Mouse (Mus musculus) limb, embryonic 15.5 days (tissue): ENCODE measurements around the gene Nipsnap3a. TPM values are rescaled to one million over a fixed set of nuclear protein-coding genes. Genes with fewer than 3 reads are reported as not detected.

Experiments used
- ATAC-seq: fragments of 200-750 bp; cut with Nextera tagmentation; 2 replicates; pipeline ENCODE4 v1.8.0; 2017; ENCODE audit warnings: low read depth, moderate TSS enrichment; ENCODE audit not compliant: insufficient number of reproducible peaks, low FRiP score, low TSS enrichment
- H3K27ac ChIP-seq: fragments of 300-500 bp; sonication (generic); 2 replicates; pipeline ENCODE4 v1.5.1; 2015; ENCODE audit warnings: moderate library complexity, mild to moderate bottlenecking, inconsistent platforms
- H3K27me3 ChIP-seq: fragments of 300-500 bp; sonication (generic); 2 replicates; pipeline ENCODE4 v1.6.1; 2015; ENCODE audit warnings: inconsistent platforms
- H3K36me3 ChIP-seq: fragments of 300-500 bp; sonication (generic); 2 replicates; pipeline ENCODE4 v1.6.1; 2015; ENCODE audit warnings: inconsistent platforms
- H3K4me1 ChIP-seq: fragments of 300-500 bp; sonication (generic); 2 replicates; pipeline ENCODE4 v1.6.1; 2015; ENCODE audit warnings: inconsistent platforms
- H3K4me2 ChIP-seq: fragments of 300-500 bp; sonication (generic); 2 replicates; pipeline ENCODE4 v1.6.1; 2015; ENCODE audit warnings: mild to moderate bottlenecking, inconsistent platforms
- H3K4me3 ChIP-seq: fragments of 300-500 bp; sonication (generic); 2 replicates; pipeline ENCODE4 v1.5.1; 2015; ENCODE audit warnings: mild to moderate bottlenecking, inconsistent platforms
- H3K9ac ChIP-seq: fragments of 300-500 bp; sonication (generic); 2 replicates; pipeline ENCODE4 v1.6.1; 2015; ENCODE audit warnings: inconsistent platforms
- H3K9me3 ChIP-seq: fragments of 300-500 bp; sonication (generic); 2 replicates; pipeline ENCODE4 v1.6.1; 2016; ENCODE audit warnings: inconsistent platforms
- WGBS: fragments of 180-500 bp; shearing (Covaris S2); methylation state at CpG from one replicate; pipeline ENCODE4 v1.1.7; 2015; 5-methylcytosine and 5-hydroxymethylcytosine counted together
- polyA plus RNA-seq: library from polyadenylated mRNA; unstranded; fragments of >200 nt; fragmentation: Nextera tagmentation; extraction: Ambion mirVana; gene quantifications from 2 replicates; pipeline ENCODE4 v1.2.1, GENCODE M21; 2015

Gene Nipsnap3a
- not detected in 2 replicates for polyA plus RNA-seq

DNA sequence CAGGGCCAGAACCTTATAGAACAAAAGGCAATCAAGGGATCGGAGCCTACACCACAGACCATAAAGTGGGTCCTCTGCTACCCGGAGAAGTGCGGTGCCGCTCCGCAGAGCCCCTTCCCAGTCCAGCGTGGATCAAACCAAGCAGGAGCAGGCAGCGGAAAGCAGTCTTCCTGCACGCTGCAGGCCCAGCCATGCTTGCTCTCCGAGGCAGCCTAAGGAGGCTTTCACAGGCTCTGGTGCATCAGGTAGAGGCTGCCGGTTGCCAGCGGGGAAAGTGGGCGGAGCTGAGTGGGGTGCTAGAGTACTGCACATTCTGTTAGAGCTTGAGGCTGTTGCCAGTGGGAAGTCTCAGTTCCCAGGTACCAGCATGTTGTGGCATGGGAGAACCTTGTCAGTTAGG is at the start of gene Nipsnap3a:
Nipsnap3a (plus strand) TSS at position 25 of the 400 bp plus-strand sequence.
- Histone ChIP-seq H3K9me3 (no peaks in the 10 kb centered on the region), H3K36me3 (no peaks in the 10 kb centered on the region), H3K4me3 (peak within 1 kb of the TSS; percentile 10), H3K4me2 (peak within 1 kb of the TSS; percentile 42), H3K9ac (no peak within 1 kb of the TSS), H3K4me1 (peaks cover 5% of the 10 kb centered on the region; the same call in 1 of the 2 replicates), H3K27ac (no peak within 1 kb of the TSS), H3K27me3 (peaks cover 3% of the 10 kb centered on the region; the same call in 1 of the 2 replicates)
- 0 out of 2 replicates have a peak, but pooled peaks have one; percentile 48 for ATAC-seq
- WGBS, result 21% methylated on average over 12 of the region's 12 CpGs

DNA sequence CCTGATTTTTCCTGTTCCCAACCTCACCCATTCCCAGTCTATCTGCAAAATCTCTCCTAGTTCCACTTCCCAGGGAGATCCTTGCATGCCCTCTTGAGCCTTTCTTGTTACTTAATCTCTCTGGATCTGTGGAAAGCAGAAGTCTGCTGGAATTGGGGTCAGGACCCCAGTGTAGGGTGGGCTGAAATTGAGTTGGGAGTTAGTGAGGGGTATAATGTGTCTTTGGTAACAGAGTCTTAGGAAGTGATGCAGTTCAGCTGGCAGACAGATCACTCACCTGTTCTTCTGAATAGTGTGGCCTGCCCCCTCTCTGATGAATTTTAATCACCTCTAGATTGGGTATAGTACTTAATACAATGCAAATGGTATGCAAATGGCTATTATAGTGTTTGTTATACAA is 42.4 kb upstream of the Nipsnap3a start:
- no peak overlapping the region for H3K4me2 ChIP-seq

DNA sequence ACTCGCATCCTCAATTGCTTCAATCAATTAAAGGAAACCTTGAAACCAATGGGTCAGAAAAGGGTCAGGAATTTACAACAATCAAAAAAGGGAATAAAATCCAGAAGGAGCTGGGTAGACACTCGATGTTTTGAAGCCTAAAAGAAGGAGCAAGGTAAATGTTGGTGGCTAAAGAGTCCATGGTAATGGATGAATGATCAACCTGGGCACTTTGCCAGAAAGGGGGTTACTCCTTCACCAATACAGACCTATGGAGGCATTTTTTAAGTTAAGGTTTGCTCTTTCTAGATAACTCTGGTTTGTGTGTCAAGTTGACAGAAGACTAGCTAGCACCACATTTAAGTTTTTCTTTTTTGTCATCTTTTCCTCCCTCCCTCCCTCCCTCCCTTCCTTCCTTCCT is 40.1 kb upstream of the Nipsnap3a start:
- H3K4me2 ChIP-seq, result no peak overlapping the region
- H3K36me3 ChIP-seq, result no peaks in the 10 kb centered on the region
- 68% methylated on average over 2 of the region's 2 CpGs for WGBS
- no peak overlapping the region for H3K27ac ChIP-seq
- no peaks in the 10 kb centered on the region for H3K27me3 ChIP-seq
- H3K4me1 ChIP-seq, result no peaks in the 10 kb centered on the region
- H3K4me3 ChIP-seq, result no peak overlapping the region
- H3K9ac ChIP-seq, result no peak overlapping the region
- no peak for ATAC-seq
- no peaks in the 10 kb centered on the region for H3K9me3 ChIP-seq

More for the DNA sequence above, 42.4 kb upstream of the Nipsnap3a start:
- no peak overlapping the region for H3K4me3 ChIP-seq
- H3K27me3 ChIP-seq, result no peaks in the 10 kb centered on the region
- no peak overlapping the region for H3K27ac ChIP-seq
- H3K4me1 ChIP-seq, result no peaks in the 10 kb centered on the region
- ATAC-seq, result no peak
- H3K9me3 ChIP-seq, result no peaks in the 10 kb centered on the region
- H3K9ac ChIP-seq, result no peak overlapping the region
- H3K36me3 ChIP-seq, result no peaks in the 10 kb centered on the region

DNA sequence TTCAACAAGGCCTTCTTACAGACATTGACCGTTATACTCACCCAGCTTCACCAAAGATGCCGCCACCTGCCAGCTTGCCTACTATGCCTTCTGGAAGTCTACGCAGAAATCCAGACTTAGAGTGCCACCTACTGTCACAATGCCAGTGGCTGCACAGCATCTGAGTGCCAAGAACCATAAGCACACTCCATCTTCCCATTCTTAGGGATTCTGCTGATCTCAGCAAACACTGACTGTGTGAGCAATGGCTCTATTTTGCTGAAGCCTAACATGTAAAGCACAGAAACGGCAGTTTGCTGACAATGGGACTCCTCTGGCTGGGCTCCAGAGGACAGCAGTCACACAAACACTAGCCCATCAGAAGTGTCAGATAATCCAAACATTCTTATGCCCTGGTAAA is 30.4 kb upstream of the Nipsnap3a start:
- H3K4me2 ChIP-seq, result no peak overlapping the region
- H3K4me1 ChIP-seq, result no peaks in the 10 kb centered on the region
- 50% methylated on average over 4 of the region's 4 CpGs for WGBS
- no peak overlapping the region for H3K9ac ChIP-seq
- no peaks in the 10 kb centered on the region for H3K36me3 ChIP-seq
- H3K9me3 ChIP-seq, result no peaks in the 10 kb centered on the region
- no peak for ATAC-seq
- no peak overlapping the region for H3K4me3 ChIP-seq
- H3K27ac ChIP-seq, result no peak overlapping the region
- H3K27me3 ChIP-seq, result no peaks in the 10 kb centered on the region

DNA sequence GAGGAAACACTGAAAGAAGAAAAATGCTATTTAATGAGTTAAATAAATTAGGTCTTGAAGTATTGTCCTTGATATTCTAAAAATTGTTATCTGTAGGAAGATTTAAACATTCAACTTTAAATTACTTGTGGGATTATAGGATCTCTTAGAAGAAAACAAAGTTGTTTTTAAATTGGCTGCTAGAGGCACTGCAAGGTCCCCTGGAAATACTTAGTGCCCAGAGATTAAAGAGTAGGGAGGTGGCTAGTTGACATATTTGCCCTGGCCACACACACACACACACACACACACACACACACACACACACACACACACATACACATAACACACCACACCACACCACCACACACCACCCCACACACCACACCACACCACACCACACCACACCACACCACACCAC is 24.8 kb upstream of the Nipsnap3a start, which contains the start of gene Olfr270:
Olfr270 (plus strand) TSS at position 301 of the 400 bp plus-strand sequence.
- no peaks in the 10 kb centered on the region for H3K4me1 ChIP-seq
- no peak within 1 kb of the TSS for H3K9ac ChIP-seq
- no peak for ATAC-seq
- H3K9me3 ChIP-seq, result no peaks in the 10 kb centered on the region
- H3K4me2 ChIP-seq, result no peak within 1 kb of the TSS
- H3K27ac ChIP-seq, result no peak within 1 kb of the TSS
- H3K27me3 ChIP-seq, result no peaks in the 10 kb centered on the region
- no peaks in the 10 kb centered on the region for H3K36me3 ChIP-seq
- H3K4me3 ChIP-seq, result no peak within 1 kb of the TSS

DNA sequence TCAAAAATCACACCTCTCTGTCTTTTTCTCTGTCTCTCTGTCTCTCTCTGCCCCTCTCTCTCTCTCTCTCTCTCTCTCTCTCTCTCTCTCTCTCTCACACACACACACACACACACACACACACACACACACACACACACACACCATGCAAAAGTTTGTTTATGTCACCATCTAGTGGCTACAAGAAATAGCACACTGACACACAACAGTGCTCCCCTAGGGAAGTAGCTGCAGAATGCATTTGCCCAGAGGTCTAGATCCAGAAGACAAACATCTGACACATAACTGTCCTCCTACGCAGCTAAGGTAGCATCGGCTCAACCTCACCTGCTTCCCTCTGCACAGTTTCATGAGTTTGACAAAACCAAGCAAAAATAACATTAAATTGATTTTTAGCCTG is 3.9 kb upstream of the Nipsnap3a start:
- no peak overlapping the region for H3K4me3 ChIP-seq
- no peak overlapping the region for H3K9ac ChIP-seq
- no peak overlapping the region for H3K27ac ChIP-seq
- 70% methylated on average over 2 of the region's 2 CpGs for WGBS
- no peak overlapping the region for H3K4me2 ChIP-seq
- no peaks in the 10 kb centered on the region for H3K9me3 ChIP-seq
- no peaks in the 10 kb centered on the region for H3K36me3 ChIP-seq
- H3K27me3 ChIP-seq, result peaks cover 9% of the 10 kb centered on the region; the same call in 1 of the 2 replicates
- H3K4me1 ChIP-seq, result peaks cover 5% of the 10 kb centered on the region; the same call in 1 of the 2 replicates
- no peak for ATAC-seq

DNA sequence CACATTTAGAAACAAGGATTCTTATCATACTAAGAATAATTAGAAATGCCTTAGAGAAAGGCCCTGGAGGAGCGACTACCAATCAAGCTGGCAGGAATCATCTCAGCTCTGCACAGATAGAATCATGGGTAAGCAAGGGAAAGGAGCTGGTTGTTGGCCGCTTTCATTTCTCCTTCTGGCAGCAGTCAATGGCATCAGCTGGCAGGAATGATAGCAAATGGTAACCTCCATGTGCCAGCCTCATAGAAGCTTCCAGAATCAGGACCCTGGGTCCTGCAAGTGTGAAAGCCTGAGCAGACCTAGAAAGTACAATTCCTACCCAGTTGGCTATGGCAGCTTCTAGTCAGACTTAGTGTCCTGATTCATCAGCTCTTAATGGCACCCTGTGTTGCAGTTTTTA is 2.8 kb upstream of the Nipsnap3a start:
- H3K36me3 ChIP-seq, result no peaks in the 10 kb centered on the region
- WGBS, result 83% methylated on average over 2 of the region's 2 CpGs
- H3K9me3 ChIP-seq, result no peaks in the 10 kb centered on the region
- H3K9ac ChIP-seq, result no peak overlapping the region
- peaks cover 9% of the 10 kb centered on the region; the same call in 1 of the 2 replicates for H3K27me3 ChIP-seq
- no peak overlapping the region for H3K27ac ChIP-seq
- ATAC-seq, result no peak
- H3K4me3 ChIP-seq, result no peak overlapping the region
- H3K4me2 ChIP-seq, result no peak overlapping the region
- H3K4me1 ChIP-seq, result peaks cover 5% of the 10 kb centered on the region; the same call in 1 of the 2 replicates

DNA sequence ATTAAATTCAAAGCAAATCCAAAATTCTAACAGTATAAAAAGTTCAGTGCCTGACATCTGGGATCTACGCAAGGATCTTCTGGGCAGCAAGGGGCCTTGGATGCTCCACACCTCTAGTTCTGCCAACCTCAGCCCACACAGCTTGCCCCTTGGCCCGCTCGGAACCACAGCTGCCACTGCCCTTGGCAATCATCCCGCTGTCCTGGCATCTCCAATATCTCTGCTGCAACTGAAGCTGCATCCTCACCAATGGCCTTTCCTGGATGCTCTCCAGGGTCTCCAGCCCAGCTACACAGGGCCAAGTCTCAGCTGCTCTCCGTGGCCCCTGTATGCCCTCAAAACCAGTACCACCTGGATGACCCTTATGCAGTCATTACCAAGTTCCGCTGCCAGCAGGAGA is 10.4 kb downstream of the Nipsnap3a start:
- Histone ChIP-seq H3K36me3 (no peaks in the 10 kb centered on the region), H3K4me2 (no peak overlapping the region), H3K27ac (no peak overlapping the region), H3K9ac (no peak overlapping the region), H3K9me3 (no peaks in the 10 kb centered on the region), H3K4me3 (no peak overlapping the region), H3K27me3 (no peaks in the 10 kb centered on the region), H3K4me1 (no peaks in the 10 kb centered on the region)
- WGBS, result 92% methylated on average over 6 of the region's 6 CpGs
- ATAC-seq, result no peak

DNA sequence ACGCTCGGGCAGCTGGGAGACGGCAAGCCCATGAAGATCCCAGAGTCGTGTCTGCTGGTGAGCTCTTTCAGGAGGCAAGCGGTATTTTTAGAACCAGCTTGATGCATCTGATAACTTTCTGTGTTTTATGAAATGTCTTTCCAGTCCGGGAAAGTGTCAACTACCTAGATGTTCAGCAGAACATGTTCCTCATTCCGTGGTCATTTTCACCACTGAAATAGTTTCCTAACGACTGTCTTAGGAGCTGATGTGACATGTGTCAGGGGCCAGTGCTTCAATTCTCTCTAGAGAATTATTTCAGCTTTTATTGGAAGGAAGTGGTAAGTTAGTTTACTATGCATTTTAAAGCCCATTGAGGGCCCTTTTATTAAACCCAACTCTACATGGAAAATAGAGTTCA is 11.1 kb downstream of the Nipsnap3a start:
- H3K4me2 ChIP-seq, result no peak overlapping the region
- no peaks in the 10 kb centered on the region for H3K27me3 ChIP-seq
- H3K36me3 ChIP-seq, result no peaks in the 10 kb centered on the region
- no peak overlapping the region for H3K27ac ChIP-seq
- H3K9ac ChIP-seq, result no peak overlapping the region
- H3K4me1 ChIP-seq, result no peaks in the 10 kb centered on the region
- H3K9me3 ChIP-seq, result no peaks in the 10 kb centered on the region
- WGBS, result 60% methylated on average over 8 of the region's 8 CpGs
- no peak overlapping the region for H3K4me3 ChIP-seq
- ATAC-seq, result no peak

DNA sequence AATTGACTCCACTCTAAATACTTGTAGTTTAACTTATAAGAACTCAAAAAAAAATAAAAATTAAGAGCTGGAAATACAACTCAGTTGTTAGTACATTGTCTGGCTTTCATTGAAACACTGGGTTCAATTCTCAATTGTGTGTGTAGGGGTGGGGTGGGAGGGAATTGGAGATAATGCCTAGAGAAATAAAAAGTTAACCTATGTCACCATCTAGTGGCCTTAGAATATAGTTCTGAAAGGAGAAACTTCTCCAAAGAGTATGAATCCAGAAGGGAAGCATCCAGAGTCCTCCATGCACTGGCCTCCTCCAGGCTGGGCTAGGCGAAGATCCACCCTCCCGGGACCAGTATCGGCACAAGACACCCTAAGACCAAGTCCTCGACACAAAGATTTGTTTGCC is 20.1 kb downstream of the Nipsnap3a start:
- H3K9ac ChIP-seq, result no peak overlapping the region
- H3K27ac ChIP-seq, result no peak overlapping the region
- 75% methylated on average over 4 of the region's 4 CpGs for WGBS
- no peak overlapping the region for H3K4me2 ChIP-seq
- no peak overlapping the region for H3K4me3 ChIP-seq
- no peaks in the 10 kb centered on the region for H3K27me3 ChIP-seq
- no peak for ATAC-seq
- 0 out of 2 replicates have a peak, but pooled peaks cover 7% of the 10 kb centered on the region for H3K4me1 ChIP-seq
- no peaks in the 10 kb centered on the region for H3K9me3 ChIP-seq
- no peaks in the 10 kb centered on the region for H3K36me3 ChIP-seq

DNA sequence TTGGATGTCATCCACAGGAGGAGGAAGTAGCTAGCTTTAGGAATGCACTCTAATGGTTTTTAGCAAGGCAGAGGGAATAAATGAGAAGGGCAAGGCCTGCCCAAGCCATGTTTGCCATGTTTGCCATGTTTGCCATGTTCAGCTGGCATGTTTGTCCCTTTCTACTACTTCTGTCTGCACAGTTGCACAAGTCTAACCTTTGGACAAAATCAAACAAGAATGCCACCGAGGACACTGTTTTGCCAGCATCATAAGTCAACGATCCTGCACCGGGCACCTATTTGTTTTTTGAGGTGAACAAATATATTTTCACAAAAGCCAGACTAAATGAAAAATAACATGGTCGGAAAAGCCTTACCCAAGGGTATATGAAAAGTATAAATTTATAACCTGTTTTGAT is 20.8 kb downstream of the Nipsnap3a start:
- 96% methylated on average over 4 of the region's 4 CpGs for WGBS
- no peaks in the 10 kb centered on the region for H3K9me3 ChIP-seq
- H3K36me3 ChIP-seq, result no peaks in the 10 kb centered on the region; the same call in 1 of the 2 replicates
- no peak overlapping the region for H3K4me2 ChIP-seq
- no peak overlapping the region for H3K4me3 ChIP-seq
- no peaks in the 10 kb centered on the region for H3K27me3 ChIP-seq
- H3K4me1 ChIP-seq, result 0 out of 2 replicates have a peak, but pooled peaks cover 7% of the 10 kb centered on the region
- ATAC-seq, result no peak
- no peak overlapping the region for H3K27ac ChIP-seq
- H3K9ac ChIP-seq, result no peak overlapping the region

DNA sequence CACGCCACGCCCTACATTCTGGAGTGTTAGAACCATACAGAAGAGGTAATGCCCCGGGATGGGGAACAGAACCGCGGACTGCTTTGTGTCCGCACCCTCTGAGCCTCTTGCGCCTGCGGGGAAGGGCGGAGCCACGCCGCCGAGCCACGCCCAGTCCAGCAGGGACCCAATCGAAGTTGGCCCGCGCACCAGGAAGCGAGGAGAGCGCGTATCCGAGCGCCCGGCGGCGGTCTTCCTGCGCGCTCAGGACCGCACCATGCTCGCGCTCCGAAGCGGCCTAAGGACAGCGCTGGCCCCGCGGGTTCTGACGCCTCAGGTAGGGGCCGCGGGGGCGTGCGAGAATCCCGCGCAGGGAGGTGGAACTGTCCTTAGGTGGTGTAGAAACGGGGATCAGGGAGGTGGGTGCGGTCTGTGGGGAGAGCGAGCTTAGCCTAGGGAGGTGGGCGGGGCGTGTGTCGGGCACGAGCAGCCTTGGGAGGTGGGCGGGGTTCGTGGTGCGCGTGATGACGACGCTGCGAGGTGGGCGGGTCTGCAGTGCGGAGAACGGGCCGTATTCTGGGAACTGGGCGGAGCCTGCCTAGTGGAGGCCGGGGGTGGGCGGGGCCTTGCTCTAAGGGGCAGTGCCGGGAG is 22.8 kb downstream of the Nipsnap3a start, which contains the start of gene Nipsnap3b:
Nipsnap3b (plus strand) TSS at position 149 of the 630 bp plus-strand sequence.
- peak; percentile 96 for ATAC-seq
- under 1% methylated on average over 57 of the region's 63 CpGs for WGBS

More for the DNA sequence above, 22.8 kb downstream of the Nipsnap3a start, which contains the start of gene Nipsnap3b:
- Histone ChIP-seq H3K36me3 (peaks cover 15% of the 10 kb centered on the region), H3K9ac (peak within 1 kb of the TSS; percentile 67), H3K4me3 (peak within 1 kb of the TSS; percentile 91), H3K9me3 (no peaks in the 10 kb centered on the region), H3K27me3 (no peaks in the 10 kb centered on the region), H3K4me2 (peak within 1 kb of the TSS; percentile 63), H3K4me1 (0 out of 2 replicates have a peak, but pooled peaks cover 7% of the 10 kb centered on the region), H3K27ac (peak within 1 kb of the TSS; percentile 90)
